Mouse (Mus musculus) heart, adult 8-10 months (tissue): ENCODE data around the gene Acsm2. TPM values are rescaled to one million over a fixed set of nuclear protein-coding genes. Genes with fewer than 3 reads are reported as not detected.

Experiments
- DNase-seq: peaks from one replicate; pipeline ENCODE4 v3.0.0; 2022; ENCODE audit warnings: low spot score
- total RNA-seq, 4 experiments: library from RNA; stranded (reverse); gene quantifications; 2 replicates each; pipeline ENCODE4 v1.2.4; 2022

The Acsm2 gene
- total RNA-seq: not detected

DNA sequence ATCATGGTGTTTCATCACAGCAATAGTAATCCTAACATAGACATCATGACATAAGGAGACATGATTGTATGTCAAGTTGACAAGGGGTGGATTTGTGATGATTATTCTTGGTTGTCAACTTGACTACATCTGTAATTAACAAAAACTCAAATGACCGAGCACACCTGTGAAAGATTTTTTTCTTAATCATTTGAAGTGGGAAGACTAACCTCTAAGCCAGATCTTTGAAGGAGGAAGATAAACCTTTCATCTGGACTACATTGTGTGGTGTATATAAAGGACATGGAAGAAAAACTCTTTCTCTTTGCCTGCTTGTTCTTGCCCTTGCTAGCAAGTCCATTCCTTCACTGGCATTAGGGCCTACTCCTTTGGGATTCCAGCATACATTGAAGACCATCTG lies at the start of gene Acsm2:
Gene Acsm2 (plus strand): TSS at position 301 of the 400 bp plus-strand sequence.
- DNase-seq: no peak

DNA sequence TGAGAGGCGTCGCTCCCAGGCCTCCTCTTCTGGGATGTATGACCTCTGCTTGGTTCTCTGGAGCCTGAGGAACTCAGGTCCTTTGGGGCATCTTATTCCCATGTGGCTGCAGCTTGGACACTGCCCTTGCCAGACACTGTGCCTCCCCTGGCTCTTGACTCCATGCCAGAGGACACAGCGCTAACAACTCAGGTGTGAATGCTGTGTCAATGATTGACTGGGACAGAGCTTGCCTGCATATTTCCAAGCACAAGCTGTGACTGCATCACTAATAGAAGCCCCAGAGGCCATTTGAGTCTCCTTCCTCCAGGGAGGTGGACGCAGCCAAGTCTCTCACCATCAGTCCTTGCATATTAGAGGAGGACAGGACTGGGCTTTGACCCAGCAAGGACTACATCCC lies 43.0 kb upstream of the Acsm2 start:
- no peak for DNase-seq

DNA sequence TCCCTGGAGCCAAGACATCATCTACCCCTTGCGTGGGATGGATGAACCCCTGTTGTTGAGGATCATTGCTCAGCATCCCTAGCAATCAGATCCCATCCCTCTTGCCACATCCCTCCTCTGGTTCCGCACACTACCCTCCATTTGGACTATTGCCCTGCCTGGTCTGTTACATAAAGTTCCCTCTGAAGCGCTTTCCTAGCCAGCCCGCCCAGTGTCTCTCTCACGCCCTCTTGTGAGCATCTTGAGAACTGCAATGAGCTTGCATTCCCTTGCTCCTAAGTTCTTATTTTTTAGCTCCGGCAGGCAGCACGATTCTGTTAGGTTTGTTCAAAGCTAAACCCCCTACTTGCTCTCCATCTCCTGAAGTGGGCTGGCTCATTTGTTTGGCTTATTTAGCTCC lies 41.1 kb upstream of the Acsm2 start:
- no peak for DNase-seq

DNA sequence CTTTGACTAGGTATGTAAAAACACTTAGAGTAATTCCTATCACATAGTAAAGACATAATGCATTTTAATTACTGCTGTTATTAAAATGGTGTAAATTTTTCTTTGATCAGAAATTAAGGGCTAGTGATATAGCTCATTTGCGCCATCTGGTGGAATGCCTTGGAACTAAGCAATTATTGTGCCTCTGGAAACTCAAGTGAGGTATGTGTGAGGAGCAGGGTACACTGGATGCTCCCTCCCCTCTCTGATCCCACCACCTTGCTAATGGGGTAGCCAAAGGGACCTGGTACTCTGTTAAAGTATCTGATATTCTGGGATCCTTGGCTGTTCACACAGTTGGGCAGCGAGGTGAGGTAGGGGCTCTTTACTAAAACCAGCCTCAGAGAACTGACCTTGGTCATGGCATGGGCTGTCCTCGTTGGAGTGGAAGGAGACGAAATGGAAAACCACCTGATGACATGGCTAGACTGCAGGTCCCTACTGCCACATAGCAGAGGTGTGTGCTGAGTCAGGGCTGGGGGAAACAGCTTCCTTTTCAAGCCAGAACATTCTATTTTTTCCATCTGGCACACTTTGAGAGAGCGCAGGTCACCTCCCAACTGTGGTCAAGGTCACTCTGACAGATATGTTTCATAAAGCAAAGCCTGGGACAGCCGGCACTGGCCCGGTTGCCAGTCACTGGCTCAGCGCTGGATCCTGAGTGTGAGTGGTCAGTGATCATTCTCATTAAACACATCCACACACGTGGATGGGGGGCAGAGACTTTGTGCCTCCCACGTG lies 38.5 kb upstream of the Acsm2 start:
- no peak for DNase-seq

DNA sequence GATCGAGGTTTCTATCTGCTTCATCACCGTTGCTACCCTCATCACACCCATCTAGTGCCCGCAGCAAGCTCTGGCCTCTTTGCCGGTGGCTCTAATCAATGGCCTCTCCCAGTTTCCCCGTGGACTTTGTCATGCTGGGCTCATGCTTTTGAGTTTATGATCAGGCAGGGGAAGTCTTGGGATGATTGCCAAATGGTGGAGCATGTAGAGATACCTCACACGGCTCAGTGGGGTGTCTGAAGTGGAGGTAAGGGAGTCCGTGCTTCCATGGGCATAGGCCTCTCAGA lies 37.9 kb upstream of the Acsm2 start:
- no peak for DNase-seq

DNA sequence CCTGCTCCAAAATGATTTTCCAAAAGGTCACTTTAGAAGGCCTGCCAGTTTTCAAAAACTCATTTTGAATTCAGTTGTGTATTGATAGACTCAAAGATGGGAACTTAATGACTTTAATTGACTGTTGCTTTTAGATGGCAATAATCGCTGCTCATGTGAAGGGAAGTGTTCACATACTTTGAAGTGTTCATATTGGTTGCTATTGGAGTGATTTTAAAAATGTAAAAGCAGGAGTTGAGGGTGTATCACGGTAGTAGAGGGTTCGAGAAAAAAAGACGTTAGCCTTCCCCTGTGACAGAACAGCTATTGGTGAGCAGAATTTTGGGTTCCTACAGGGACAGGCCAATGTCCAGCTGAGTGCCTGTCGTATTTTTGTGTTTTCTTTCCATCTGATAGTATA lies 35.0 kb upstream of the Acsm2 start, which contains the start of gene Acsm5:
Gene Acsm5 (plus strand): TSS at position 301 of the 400 bp plus-strand sequence.
- DNase-seq: no peak

DNA sequence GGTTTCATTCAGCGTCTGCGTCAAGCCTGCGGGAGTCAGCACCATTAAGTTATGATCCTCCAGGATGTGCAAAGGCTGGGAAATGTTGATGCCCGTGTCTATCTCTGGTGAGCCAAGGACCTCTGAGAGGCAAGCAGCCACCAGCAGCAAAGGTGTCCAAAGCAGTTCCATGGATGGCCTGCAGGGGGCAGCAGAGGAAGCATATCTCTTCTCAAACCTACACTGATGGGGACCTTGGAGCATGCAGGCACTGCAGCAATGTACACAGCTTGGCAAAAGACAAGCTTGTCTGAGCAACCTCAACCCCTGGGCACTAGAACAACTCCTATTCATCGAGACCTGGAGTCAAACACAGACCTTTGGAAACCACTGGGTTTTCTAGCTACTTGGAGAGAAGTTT lies 34.5 kb upstream of the Acsm2 start:
- DNase-seq: peak; percentile 41

DNA sequence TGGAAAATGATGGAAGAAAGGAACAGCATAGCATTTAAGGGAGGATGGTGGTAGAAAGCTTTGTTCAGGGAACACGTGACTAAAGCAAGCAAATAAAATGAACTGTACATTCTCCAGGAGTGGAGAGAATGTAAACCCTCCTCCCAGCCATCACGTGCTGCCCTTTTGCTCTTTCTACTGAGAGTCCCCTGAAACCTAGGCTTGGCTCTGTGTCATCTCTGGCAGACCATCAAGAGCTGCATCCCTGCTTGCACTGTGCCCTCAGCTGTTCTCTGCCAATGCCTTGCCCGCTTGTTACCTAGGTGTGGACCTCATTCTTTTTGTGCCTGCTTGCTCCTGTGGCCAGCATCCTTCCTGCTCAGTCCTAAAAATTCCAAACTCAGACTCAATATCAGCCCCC lies 32.3 kb upstream of the Acsm2 start:
- DNase-seq: no peak

DNA sequence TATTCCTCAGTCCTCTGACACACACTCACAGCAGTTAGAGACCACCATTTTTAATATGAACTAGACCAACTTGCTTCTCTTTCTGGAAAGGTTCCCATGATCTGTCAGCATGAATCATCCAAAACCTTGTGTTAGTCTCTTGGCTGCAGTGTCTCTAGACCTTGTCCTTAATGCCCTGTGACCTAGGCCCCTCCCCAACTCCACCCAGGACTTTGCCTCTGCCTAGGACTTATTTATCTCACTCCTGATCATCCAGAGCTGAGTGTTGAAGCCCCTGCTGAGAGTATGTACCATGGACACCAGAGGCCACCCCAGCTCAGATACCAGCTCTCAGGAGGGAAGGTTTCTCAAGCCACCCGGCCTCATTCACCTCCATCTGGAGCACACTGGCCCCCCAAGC lies 31.8 kb upstream of the Acsm2 start:
- no peak for DNase-seq

DNA sequence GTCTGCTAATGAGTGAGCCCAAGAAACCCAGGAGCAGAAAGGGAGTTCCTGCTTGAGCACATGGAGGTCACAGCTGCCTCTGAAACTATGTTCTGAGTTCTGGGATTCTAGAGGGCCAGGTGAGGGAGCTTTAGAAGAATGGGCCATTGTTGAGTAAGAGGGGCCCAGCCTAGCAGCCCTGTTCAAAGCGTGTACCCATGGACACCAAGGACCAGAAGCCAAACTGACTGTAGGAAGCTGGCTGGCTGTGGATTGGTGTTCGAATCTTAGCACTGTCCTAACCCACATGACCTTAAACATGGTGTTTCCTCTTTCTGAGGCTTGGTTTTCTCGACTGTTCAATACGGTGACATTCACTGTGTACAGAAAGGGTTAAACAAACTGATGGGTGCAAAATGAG lies 30.8 kb upstream of the Acsm2 start, which contains the start of gene Pdilt:
Gene Pdilt (minus strand): TSS at position 101 of the 400 bp plus-strand sequence.
- DNase-seq: no peak

DNA sequence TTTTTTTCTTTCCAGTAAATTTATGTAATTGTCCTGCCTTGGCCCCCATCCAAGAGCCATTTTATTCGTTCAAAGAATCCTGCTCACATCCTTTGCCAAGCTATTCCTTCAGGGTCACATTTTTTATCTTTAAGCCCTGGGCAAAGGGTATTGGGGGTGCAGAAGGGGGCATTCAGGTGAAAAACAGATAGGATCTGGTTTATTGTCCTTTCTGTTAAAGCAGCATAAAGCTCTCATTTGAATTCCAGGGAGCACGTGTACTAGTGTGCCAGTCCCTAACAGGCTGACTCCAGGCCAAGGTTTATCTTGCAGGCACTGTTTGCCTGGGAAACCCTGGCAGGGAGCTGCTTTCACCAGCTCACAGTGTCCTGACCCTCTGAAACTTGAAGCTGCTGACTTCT lies 28.3 kb upstream of the Acsm2 start:
- peak; percentile 59 for DNase-seq

DNA sequence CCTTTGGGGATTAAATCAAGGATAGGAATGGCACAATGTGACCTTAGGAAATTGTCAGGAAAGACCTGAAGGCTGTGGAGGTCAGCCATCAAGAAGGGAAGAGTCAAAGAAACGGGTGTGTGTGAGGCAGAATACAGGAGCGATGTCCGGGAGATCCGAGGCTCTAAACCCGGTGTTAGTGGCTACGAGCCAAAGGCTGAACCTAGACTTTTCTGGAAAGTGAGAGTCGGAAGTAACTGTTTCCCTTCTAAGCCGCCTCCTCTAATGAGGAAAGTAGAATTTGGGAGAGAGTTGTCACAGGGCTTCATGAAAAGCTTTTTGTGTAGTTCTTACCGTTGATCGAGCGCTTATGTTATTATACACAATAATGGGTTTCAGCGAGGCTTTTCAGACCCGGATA lies 27.7 kb upstream of the Acsm2 start:
- DNase-seq: no peak

DNA sequence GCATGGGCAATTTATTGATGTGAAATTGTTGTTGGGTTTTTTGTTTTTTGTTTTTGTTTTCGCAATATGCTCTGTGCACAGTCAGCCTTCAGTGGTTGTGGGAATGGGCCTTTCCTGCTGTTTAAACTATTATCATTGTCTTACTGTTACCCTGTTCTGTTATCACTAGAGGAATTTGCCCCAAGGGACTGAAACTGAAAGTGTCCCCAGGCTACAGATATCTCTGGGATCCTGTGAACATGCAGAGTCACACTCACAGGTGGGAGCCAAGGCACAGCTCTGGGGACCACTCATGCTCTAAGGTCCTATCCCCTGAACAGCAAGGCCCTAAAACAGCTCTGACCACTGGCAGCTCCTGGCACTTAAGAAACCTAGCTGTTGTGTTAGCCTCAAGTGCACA lies 27.0 kb upstream of the Acsm2 start:
- DNase-seq: no peak

DNA sequence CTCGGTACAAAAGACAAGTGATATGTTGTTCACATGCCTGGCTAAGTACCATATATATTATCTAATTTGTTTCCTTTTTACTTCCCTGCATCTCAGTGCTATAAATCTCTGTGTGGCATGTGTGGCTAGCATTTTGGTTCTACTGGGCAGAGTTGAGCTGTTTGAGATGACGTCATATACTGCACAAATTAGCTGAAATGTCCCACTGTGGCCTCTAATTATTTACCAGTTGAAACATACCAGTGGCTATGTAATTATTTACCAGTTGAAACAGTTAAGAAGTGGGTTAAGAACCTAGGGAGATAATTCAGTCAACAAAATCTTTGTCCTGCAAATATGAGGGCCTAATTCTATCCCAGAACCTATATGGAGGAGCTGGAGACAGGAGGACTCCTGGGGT lies 26.6 kb upstream of the Acsm2 start:
- DNase-seq: no peak

DNA sequence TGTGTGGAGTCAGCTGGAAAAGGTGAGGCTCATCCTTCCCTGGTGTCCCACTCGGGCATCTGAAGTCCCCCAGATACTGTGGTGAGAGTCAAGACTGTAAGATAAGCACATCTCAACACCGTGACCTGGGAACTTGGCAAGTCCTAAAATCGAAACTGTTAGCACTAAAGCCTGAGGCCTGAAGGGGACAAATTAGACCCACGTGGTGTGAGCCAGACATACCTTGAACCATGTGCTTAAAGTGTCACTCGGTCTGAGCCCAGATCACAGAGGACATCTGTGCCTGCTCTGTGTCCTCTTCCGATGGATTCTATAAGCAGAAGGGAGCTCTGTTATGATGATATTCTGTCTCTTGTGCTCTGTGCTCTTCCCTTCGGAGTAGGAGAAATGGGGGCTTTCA lies 25.5 kb upstream of the Acsm2 start:
- DNase-seq: no peak

DNA sequence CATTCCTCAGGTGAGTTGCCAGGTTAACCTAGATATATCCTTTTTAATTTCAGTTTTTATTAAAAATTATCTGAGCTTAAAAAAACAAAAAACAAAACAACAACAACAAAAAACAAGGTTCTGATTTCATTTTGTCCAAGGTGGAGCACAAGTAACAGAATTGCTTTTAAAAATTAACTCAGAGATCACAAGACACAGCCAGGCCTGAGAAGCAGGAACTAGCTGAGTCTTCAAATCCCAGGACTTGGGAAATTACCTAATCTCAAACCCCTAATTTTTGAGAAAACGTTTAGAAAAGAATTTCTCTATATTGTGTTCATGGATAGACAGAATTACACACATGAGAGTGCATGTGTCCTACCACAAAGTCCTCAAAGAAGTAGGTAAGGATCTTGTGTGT lies 21.2 kb upstream of the Acsm2 start:
- no peak for DNase-seq

DNA sequence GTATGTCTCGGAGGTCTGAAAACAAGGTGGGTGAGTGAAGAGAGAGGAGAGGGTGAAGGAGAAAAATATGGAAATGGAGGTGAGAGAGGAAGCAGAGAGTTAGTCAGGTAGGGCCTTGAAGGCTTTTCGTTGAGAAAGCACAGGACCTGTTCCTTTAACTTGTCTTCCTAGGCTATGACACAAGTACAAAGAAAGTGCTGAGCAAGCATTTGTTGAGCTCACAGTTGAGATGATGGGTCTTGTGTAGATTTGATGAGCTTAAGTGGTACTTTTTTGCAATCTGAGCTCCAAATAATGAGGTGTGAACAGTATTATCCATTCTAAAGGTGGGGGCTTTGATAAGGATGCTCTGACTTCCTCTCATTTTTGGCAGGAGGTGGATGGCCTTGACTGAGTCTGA lies 19.8 kb upstream of the Acsm2 start:
- DNase-seq: no peak

DNA sequence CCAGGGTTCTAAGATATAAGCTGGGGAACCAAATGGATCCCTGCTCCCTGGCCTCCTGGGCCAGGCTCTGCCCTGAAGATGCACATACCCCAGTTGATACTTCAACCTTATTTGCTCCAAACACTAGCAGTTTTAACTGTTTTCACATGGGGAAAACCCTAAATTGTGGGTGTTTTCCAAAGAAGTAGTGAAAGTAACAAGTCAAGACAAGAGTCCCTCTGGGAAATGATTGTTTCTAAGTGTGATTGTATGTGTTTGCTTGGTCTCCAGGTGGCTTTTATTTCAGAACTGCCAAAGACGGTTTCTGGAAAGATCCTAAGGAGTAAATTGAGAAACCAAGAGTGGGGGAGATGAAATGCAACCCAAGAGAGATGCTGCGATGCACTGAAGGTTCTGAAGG lies 11.7 kb upstream of the Acsm2 start:
- no peak for DNase-seq

DNA sequence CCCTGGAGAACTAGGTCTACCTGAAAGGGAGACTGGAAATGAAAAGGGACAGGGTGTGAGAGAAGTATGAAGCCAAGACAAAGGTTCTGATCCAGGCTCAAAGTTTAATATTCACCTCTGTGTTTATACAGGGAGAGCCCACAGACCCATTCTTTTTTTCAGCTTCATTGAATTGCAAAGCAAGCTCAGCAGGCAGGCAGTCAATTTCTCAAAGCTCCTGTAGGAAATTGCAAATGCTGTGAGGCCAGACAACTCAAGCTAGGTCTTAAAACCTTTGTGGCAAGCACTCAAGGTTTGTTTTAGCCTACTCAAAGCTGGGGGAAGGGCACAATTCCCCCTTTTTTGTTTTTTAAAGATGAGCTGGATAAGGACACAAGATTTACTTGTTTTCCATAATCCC lies 8.6 kb upstream of the Acsm2 start:
- DNase-seq: no peak

DNA sequence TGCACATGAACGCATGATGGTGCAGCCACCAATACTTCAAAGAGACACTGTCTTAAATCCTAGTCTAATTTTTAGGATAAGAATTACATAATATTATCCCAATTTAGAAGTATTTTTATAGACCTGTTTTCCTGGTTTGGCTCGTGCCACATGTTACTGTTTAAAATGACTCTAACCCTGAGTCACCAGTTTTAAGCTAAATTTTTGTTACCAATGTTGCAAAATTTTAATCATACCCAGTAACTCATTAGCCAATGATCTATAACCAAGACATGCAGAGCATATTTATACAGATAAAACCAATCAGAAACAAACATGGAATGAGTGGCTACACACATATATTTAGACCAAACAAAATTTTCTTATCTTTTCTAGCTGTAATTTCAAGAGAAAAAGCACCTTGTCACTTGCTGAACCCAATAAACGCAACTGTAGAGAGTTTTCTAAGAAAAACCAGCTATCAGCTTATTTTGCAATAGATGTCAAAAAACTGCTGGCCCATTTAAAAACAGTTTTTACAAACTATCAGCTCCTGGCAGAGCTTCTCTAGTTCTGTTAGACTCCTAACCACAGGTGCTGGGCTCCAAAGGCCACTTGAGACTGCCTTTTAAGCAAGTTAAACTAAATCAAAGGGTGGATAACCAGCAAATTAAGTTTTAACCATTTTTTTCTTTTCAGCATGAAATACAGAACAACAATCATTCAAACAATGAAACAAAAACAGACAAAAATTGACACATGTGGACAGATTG lies 3.5 kb upstream of the Acsm2 start:
- no peak for DNase-seq

DNA sequence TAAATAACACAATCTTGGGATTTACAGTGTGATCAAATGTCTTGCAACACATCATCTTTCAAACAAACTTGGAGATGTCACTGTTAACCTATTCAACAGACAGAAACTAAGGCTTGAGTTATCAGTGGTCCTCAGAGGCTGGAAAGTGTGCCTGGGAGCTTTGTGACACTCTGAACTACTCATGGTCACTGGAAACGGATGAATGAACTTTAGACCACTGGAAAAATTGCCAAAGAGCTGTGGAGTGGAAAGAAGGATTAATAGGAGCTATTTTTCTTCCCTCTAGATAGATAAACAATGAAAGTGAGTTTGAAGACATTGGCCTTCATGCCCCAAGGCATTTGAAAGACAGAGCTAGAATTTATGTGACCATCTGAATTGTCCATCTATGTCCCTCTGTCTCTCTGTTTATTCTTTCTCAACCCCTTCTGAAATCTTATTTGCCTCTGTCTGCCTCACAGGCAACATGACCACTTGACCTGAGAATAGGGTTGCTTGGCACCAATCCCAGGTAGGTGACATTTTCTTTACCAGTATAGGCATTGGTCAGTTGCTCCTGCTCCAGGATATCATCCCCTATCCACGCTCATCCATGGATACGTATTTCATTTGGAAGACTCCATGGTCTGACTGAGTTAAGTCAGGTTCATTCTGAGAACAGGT lies 5.8 kb downstream of the Acsm2 start:
- no peak for DNase-seq

DNA sequence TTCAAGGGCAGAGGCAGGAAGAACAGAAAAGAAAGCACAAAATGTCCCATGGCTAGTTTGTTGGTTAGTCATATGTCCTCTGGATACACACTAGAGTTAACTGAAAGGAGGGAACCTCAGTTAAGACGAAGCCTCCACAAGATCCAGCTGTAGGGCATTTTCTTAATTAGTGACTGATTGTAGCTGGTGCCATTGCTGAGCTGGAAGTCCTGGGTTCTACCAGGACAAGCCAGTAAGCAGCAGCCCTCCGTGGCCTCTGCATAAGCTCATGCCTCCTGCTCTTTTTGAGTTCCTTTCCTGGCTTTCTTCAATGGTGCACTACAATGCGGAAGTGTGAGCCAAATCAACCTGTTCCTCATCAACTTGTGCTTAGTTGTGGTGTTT lies 6.3 kb downstream of the Acsm2 start:
- DNase-seq: no peak

DNA sequence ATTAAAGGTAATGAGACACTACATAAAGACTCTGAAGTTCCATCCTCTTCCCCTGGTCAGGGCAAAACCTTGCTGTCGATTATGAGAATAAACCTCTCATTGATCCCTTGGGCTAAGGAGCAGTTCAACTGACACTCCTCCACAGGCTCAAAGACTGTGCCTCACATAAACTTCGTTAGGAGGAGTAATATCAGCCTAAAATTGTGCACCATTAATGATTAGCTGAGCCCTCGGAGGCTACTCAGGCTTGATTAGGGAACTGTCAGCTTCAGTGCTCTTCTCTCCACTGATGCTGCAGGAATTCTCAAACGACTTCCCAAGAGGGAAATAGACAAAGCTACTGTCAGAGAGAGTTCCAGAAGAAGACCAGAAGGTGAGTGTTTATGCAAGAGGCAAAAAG lies 7.3 kb downstream of the Acsm2 start:
- no peak for DNase-seq
